Mouse (Mus musculus) lung, postnatal 0 days (tissue): ENCODE results near the gene Des.

ENCODE experiments used
- CTCF ChIP-seq: IDR thresholded peaks from 2 replicates; pipeline ENCODE4 v1.5.1; 2016; ENCODE audit warnings: antibody characterized with exemption, mild to moderate bottlenecking
- EP300 ChIP-seq: IDR thresholded peaks from 2 replicates; pipeline ENCODE4 v1.6.1; 2016; ENCODE audit warnings: antibody characterized with exemption, mild to moderate bottlenecking, control low read depth

DNA sequence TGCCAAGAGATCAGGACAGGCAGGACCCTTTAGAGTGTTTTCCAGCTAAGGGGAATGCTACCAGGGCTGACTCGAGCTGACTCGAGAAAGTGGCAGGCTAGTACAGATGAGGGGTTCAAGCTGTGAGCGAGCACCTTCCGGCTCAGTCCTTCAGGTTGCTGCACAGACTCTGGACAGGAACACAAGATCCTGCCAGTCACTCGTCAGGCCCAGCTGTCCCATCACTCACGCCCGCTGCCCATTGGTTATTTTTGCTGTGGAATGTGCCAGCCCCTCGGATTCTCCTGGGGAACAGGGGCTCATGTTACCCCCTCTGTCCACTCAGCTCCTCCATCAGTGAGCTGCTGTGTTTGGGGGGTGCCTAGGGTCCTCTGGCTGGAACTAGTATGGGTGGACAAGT, 19.8 kb downstream of the Des start:
- TF ChIP-seq EP300 (no peak), CTCF (no peak)
